Mouse (Mus musculus) stomach, embryonic 16.5 days (tissue): ENCODE results near the gene Plcd3. TPM values are rescaled to one million over a fixed set of nuclear protein-coding genes. Genes with fewer than 3 reads are reported as not detected.
A peak's percentile ranks its signal among the peaks of the same experiment; 100 is the strongest.

Source experiments
- ATAC-seq: fragments of 200-750 bp; cut with Nextera tagmentation; 2 replicates; pipeline ENCODE4 v1.8.0; 2017; ENCODE audit warnings: moderate number of reproducible peaks, moderate TSS enrichment; ENCODE audit not compliant: insufficient read depth, low FRiP score
- H3K27ac ChIP-seq: fragments of 300-500 bp; sonication (generic); 2 replicates; pipeline ENCODE4 v1.5.1; 2014; ENCODE audit warnings: low read length
- H3K27me3 ChIP-seq: fragments of 300-500 bp; sonication (generic); 2 replicates; pipeline ENCODE4 v1.6.1; 2014; ENCODE audit warnings: low read length, control low read depth, mixed read lengths; ENCODE audit not compliant: control insufficient read depth, insufficient read depth
- H3K36me3 ChIP-seq: fragments of 300-500 bp; sonication (generic); 2 replicates; pipeline ENCODE4 v1.6.1; 2014; ENCODE audit warnings: low read length; ENCODE audit not compliant: control insufficient read depth, insufficient read depth
- H3K4me1 ChIP-seq: fragments of 300-500 bp; sonication (generic); 2 replicates; pipeline ENCODE4 v1.6.1; 2014; ENCODE audit warnings: low read length, control low read depth, mixed read lengths; ENCODE audit not compliant: control insufficient read depth, insufficient read depth
- H3K4me2 ChIP-seq: fragments of 300-500 bp; sonication (generic); 2 replicates; pipeline ENCODE4 v1.6.1; 2014; ENCODE audit warnings: low read depth, low read length, mixed read lengths
- H3K4me3 ChIP-seq: fragments of 300-500 bp; sonication (generic); replicated peaks from 2 replicates; pipeline ENCODE4 v1.5.1; 2014; ENCODE audit warnings: mild to moderate bottlenecking, low read length
- H3K9ac ChIP-seq: fragments of 300-500 bp; sonication (generic); 2 replicates; pipeline ENCODE4 v1.6.1; 2014; ENCODE audit warnings: low read length
- H3K9me3 ChIP-seq: fragments of 300-500 bp; sonication (generic); replicated peaks from 2 replicates; pipeline ENCODE4 v1.6.1; 2016; ENCODE audit warnings: low read length, control low read depth; ENCODE audit not compliant: control insufficient read depth
- WGBS: fragments of 180-500 bp; shearing (Covaris S2); extraction: QIAGEN DNeasy Blood & Tissue Kit; methylation state at CpG from one replicate; pipeline ENCODE4 v1.1.7; 2014; 5-methylcytosine and 5-hydroxymethylcytosine counted together
- polyA plus RNA-seq: library from polyadenylated mRNA; unstranded; fragments of >200 nt; fragmentation: Nextera tagmentation; extraction: Ambion mirVana; gene quantifications from 2 replicates; pipeline ENCODE4 v1.2.1, GENCODE M21; 2015

The Plcd3 gene
- polyA plus RNA-seq, 1 experiment from 2014 or later = 5.2 TPM

GRCm38 (mm10) chr11:103023974-103024373 is 77.5 kb downstream of the Plcd3 start:
- WGBS = 88% methylated on average over 3 of the region's 3 CpGs

GRCm38 (mm10) chr11:103020713-103021335 is 80.6 kb downstream of the Plcd3 start:
- H3K36me3 ChIP-seq = no peaks in the 10 kb centered on the region
- H3K9ac ChIP-seq = no peak overlapping the region
- 50% methylated on average over 3 of the region's 3 CpGs for WGBS
- peaks cover 16% of the 10 kb centered on the region for H3K4me1 ChIP-seq
- H3K9me3 ChIP-seq = no peaks in the 10 kb centered on the region
- no peaks in the 10 kb centered on the region for H3K27me3 ChIP-seq
- no peak overlapping the region for H3K4me2 ChIP-seq
- no peak for ATAC-seq
- no peak overlapping the region for H3K4me3 ChIP-seq
- peak overlapping the region; percentile 45; the same call in 1 of the 2 replicates for H3K27ac ChIP-seq

More at GRCm38 (mm10) chr11:103023974-103024373, 77.5 kb downstream of the Plcd3 start:
- no peaks in the 10 kb centered on the region for H3K36me3 ChIP-seq
- H3K4me2 ChIP-seq = no peak overlapping the region
- H3K4me3 ChIP-seq = no peak overlapping the region
- peaks cover 15% of the 10 kb centered on the region for H3K4me1 ChIP-seq
- H3K9ac ChIP-seq = no peak overlapping the region
- H3K27ac ChIP-seq = no peak overlapping the region
- H3K27me3 ChIP-seq = no peaks in the 10 kb centered on the region
- no peak for ATAC-seq
- H3K9me3 ChIP-seq = no peaks in the 10 kb centered on the region

Other genes starting within 250 kb of the Plcd3 start
- gene Eftud2, start 220.7 kb downstream of the Plcd3 start, polyA plus RNA-seq = 138 and 146 TPM in 2 replicates
- 0.94 and 1.3 TPM in 2 replicates for gene Ccdc103, start 220.5 kb downstream of the Plcd3 start, polyA plus RNA-seq
- 0.12 TPM in 1 of 2 replicates, not detected in the other for gene Fam187a, start 216.5 kb downstream of the Plcd3 start, polyA plus RNA-seq
- gene Gfap, start 200.7 kb downstream of the Plcd3 start, polyA plus RNA-seq = 0.74 and 0.92 TPM in 2 replicates
- gene Kif18b, start 176.5 kb downstream of the Plcd3 start, polyA plus RNA-seq = 7.3 and 8.7 TPM in 2 replicates
- gene C1ql1, start 155.0 kb downstream of the Plcd3 start, polyA plus RNA-seq = 1.3 and 1.7 TPM in 2 replicates
- gene Nmt1, start 73.5 kb downstream of the Plcd3 start, polyA plus RNA-seq = 50.8 and 53.7 TPM in 2 replicates
- 85.2 and 109 TPM in 2 replicates for gene Dcakd, start 73.3 kb downstream of the Plcd3 start, polyA plus RNA-seq
- gene Acbd4, start within 50 bp of the Plcd3 start, polyA plus RNA-seq = 31.0 and 36.4 TPM in 2 replicates
- 4.7 and 5.7 TPM in 2 replicates for gene Hexim1, start 14.6 kb upstream of the Plcd3 start, polyA plus RNA-seq
- gene Hexim2, start 30.8 kb upstream of the Plcd3 start, polyA plus RNA-seq = 6.3 and 7.9 TPM in 2 replicates
- 3.5 and 4.4 TPM in 2 replicates for gene Fmnl1, start 69.4 kb upstream of the Plcd3 start, polyA plus RNA-seq
- gene 1700023F06Rik, start 106.9 kb upstream of the Plcd3 start, polyA plus RNA-seq = 0.67 and 0.83 TPM in 2 replicates
- not detected in 2 replicates for gene Spata32, start 116.8 kb upstream of the Plcd3 start, polyA plus RNA-seq
- gene Map3k14, start 165.8 kb upstream of the Plcd3 start, polyA plus RNA-seq = 4.2 and 4.9 TPM in 2 replicates